Mouse (Mus musculus): ENCODE results near the gene Gas2l2. TPM values are rescaled to one million over a fixed set of nuclear protein-coding genes. Genes with fewer than 3 reads are reported as not detected.

Gene Gas2l2
- polyA plus RNA-seq (2012; rRNA removed) (0.03 and 0.04 TPM in 2 replicates), polyA plus RNA-seq (2014; fragmentation: Nextera tagmentation; extraction: Ambion mirVana) (not detected in 2 replicates)

DNA sequence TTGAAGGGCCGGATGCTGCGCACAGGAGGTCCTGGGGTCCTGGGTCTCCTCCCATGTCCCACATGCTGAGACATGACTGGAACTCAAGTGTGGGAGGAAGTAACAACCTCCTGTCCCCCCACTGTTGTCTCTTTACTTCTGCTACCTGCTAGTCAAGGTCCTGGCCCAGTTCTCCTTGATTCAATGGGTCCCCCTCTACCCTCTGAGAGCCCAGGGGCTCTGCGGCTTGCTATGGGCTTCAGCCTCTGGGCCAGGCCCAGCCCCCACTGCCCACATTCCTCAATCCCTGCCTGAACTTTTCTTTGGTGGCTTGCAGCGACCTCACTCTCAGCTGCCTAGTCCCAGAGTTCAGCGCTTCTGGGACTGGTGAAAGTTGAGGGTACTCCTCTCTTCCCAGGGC lies at the start of gene Gas2l2:
Gene Gas2l2 (minus strand): TSS at position 101 of the 400 bp plus-strand sequence.
- Histone ChIP-seq H3K27ac (replicated peaks; ENCODE audit: low read depth, low read length) (no peak within 1 kb of the TSS), H3K4me1 (ENCODE audit: control insufficient read depth, insufficient read depth, low read length) (no peaks in the 10 kb centered on the region), H3K27me3 (ENCODE audit: control insufficient read depth, insufficient read depth, low read length) (peaks cover 30% of the 10 kb centered on the region), H3K36me3 (ENCODE audit: control insufficient read depth, insufficient read depth, low read length) (no peaks in the 10 kb centered on the region), H3K4me3 (replicated peaks; ENCODE audit: low read length) (no peak within 1 kb of the TSS), H3K4me2 (replicated peaks; ENCODE audit: low read depth, low read length, severe bottlenecking) (no peak within 1 kb of the TSS), H3K9ac (ENCODE audit: low read depth, low read length, severe bottlenecking) (no peak within 1 kb of the TSS; the same call in 1 of the 2 replicates), H3K9me3 (ENCODE audit: control insufficient read depth, low read length) (no peaks in the 10 kb centered on the region)
- 54% methylated on average over 5 of the region's 5 CpGs for WGBS
- no peak for TF ChIP-seq POLR2A (IDR thresholded peaks at IDR 0.05; ENCODE audit: borderline replicate concordance, extremely low read depth, insufficient read depth, insufficient read length)
- no peak for DNase-seq (ENCODE audit: low spot score)
- no peak for ATAC-seq (ENCODE audit: low FRiP score, low read depth)

DNA sequence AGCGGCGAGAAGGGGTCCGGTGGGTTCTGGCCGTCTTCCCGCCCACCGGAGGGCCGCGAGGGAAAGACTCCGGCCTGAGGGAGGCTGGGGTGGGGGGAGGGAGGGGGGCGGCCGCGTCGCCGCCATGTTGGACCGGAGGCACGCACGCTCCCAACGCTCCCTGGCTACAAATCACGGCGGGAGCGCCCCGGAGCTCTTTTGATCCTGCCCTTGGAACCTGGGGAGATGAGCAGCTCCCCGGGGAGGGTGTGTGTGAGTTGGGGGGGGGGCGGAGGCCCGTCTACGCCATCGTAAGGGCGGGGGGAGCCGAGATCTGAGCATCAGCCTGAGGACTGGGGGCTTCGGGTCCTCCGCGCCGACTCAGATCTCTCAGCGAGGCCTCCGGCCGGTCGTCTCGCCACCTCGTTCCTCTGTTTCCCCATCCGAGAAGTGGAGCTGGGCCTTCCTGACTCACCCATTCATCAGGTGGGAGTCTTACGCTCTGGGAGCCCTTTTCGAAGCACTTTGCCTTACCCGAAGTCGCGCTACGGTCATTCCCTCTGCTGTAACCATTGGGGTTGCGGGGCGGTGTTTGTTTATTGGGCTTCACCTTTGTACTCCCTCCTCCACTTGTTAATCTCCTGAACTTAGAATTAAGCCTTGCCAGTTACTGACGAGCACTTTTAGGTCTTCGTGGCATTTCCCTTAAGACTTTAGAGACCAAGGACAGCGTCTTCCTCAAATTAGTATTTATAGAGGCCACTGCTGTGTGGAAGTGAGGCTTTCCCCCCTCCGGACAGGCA lies 44.2 kb upstream of the Gas2l2 start:
- H3K4me1 ChIP-seq (ENCODE audit: control insufficient read depth, insufficient read depth, low read length) = peaks cover 13% of the 10 kb centered on the region
- ATAC-seq (ENCODE audit: low FRiP score, low read depth) (peak; percentile 84), DNase-seq (ENCODE audit: low spot score) (peak; percentile 48)
- WGBS = under 1% methylated on average over 29 of the region's 52 CpGs
- H3K9ac ChIP-seq (ENCODE audit: low read depth, low read length, severe bottlenecking) = peak overlapping the region; percentile 81
- peak overlapping the region; percentile 80 for H3K4me2 ChIP-seq (replicated peaks; ENCODE audit: low read depth, low read length, severe bottlenecking)
- no peaks in the 10 kb centered on the region for H3K9me3 ChIP-seq (ENCODE audit: control insufficient read depth, low read length)
- H3K36me3 ChIP-seq (ENCODE audit: control insufficient read depth, insufficient read depth, low read length) = peaks cover 8% of the 10 kb centered on the region
- H3K27ac ChIP-seq (replicated peaks; ENCODE audit: low read depth, low read length) = peak overlapping the region; percentile 92
- peak overlapping the region; percentile 86 for H3K4me3 ChIP-seq (replicated peaks; ENCODE audit: low read length)
- H3K27me3 ChIP-seq (ENCODE audit: control insufficient read depth, insufficient read depth, low read length) = no peaks in the 10 kb centered on the region
- no peak for TF ChIP-seq POLR2A (IDR thresholded peaks at IDR 0.05; ENCODE audit: borderline replicate concordance, extremely low read depth, insufficient read depth, insufficient read length)

DNA sequence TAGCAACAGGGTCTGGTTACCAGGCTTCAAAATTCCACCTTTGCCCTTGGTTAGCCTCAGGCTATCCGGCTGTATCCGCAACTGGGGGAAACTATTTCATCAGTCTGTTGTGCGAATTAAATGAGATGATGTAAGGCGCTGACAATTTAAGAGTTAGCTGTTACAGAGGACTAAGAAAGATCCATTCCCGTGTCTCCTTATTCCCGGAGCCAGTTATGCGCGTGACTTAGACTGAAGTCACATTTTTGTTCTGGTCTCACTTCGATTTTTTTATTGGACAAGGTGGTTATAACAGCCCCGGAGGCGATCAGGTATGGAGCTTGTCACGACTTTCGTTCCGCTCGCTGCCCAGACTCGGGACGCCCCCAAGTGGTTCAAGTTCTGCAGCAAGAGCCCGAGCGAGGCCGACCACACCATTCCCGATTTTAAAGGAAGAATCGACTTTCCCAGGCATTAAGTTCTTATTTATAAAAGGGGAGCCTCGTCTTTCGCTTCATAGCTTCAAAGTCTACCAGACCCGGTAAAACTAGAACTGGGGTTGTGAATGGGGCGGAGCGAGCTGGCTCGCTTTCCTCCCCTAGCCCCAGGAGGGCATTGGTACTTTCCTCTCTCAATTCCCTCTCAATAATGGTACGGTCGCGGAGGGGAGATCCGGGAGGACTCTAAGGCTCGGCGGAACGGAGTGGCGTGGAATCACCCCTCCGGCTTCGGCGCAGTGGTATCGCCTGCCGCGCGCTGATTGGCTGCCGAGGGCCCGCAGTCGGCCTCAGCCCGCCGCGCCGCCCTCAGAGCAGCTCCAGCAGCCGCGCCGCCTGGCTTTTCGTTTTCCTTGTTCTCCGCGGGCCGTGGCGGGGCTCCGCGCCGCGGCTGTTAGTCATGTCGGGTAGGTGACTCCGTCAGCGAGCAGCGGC lies 43.3 kb upstream of the Gas2l2 start, which contains the start of gene Taf15:
Gene Taf15 (plus strand): TSS at position 763 of the 911 bp plus-strand sequence.
- Histone ChIP-seq H3K4me1 (ENCODE audit: control insufficient read depth, insufficient read depth, low read length) (peaks cover 13% of the 10 kb centered on the region), H3K4me3 (replicated peaks; ENCODE audit: low read length) (peak within 1 kb of the TSS; percentile 86), H3K9me3 (ENCODE audit: control insufficient read depth, low read length) (no peaks in the 10 kb centered on the region), H3K9ac (ENCODE audit: low read depth, low read length, severe bottlenecking) (peak within 1 kb of the TSS; percentile 81), H3K27ac (replicated peaks; ENCODE audit: low read depth, low read length) (peak within 1 kb of the TSS; percentile 92), H3K36me3 (ENCODE audit: control insufficient read depth, insufficient read depth, low read length) (peaks cover 4% of the 10 kb centered on the region), H3K27me3 (ENCODE audit: control insufficient read depth, insufficient read depth, low read length) (no peaks in the 10 kb centered on the region), H3K4me2 (replicated peaks; ENCODE audit: low read depth, low read length, severe bottlenecking) (peak within 1 kb of the TSS; percentile 80)
- 1% methylated on average over 58 of the region's 66 CpGs for WGBS
- DNase-seq (ENCODE audit: low spot score) (peak; percentile 97), ATAC-seq (ENCODE audit: low FRiP score, low read depth) (peak; percentile 98)
- TF ChIP-seq POLR2A (IDR thresholded peaks at IDR 0.05; ENCODE audit: borderline replicate concordance, extremely low read depth, insufficient read depth, insufficient read length) = peak; percentile 82; the same call in 1 of the 2 replicates

- 68% methylated on average over 2 of the region's 2 CpGs for WGBS
- H3K27ac ChIP-seq (replicated peaks; ENCODE audit: low read depth, low read length) = no peak overlapping the region
- ATAC-seq (ENCODE audit: low FRiP score, low read depth) = no peak
- H3K9ac ChIP-seq (ENCODE audit: low read depth, low read length, severe bottlenecking) = no peak overlapping the region
- H3K27me3 ChIP-seq (ENCODE audit: control insufficient read depth, insufficient read depth, low read length) = no peaks in the 10 kb centered on the region
- H3K36me3 ChIP-seq (ENCODE audit: control insufficient read depth, insufficient read depth, low read length) = peaks cover 2% of the 10 kb centered on the region
- peak overlapping the region; percentile 60 for H3K4me2 ChIP-seq (replicated peaks; ENCODE audit: low read depth, low read length, severe bottlenecking)
- peak overlapping the region; percentile 86 for H3K4me3 ChIP-seq (replicated peaks; ENCODE audit: low read length)
- no peak for DNase-seq (ENCODE audit: low spot score)
- no peaks in the 10 kb centered on the region for H3K9me3 ChIP-seq (ENCODE audit: control insufficient read depth, low read length)
- no peak for TF ChIP-seq POLR2A (IDR thresholded peaks at IDR 0.05; ENCODE audit: borderline replicate concordance, extremely low read depth, insufficient read depth, insufficient read length)
- peaks cover 21% of the 10 kb centered on the region for H3K4me1 ChIP-seq (ENCODE audit: control insufficient read depth, insufficient read depth, low read length)
Observed at GRCm38 (mm10) chr11:83471766-83472165, 42.5 kb upstream of the Gas2l2 start.

- H3K27ac ChIP-seq (replicated peaks; ENCODE audit: low read depth, low read length) = no peak overlapping the region
- H3K36me3 ChIP-seq (ENCODE audit: control insufficient read depth, insufficient read depth, low read length) = no peaks in the 10 kb centered on the region
- H3K4me1 ChIP-seq (ENCODE audit: control insufficient read depth, insufficient read depth, low read length) = peaks cover 15% of the 10 kb centered on the region
- DNase-seq (ENCODE audit: low spot score) = no peak
- H3K4me2 ChIP-seq (replicated peaks; ENCODE audit: low read depth, low read length, severe bottlenecking) = no peak overlapping the region
- no peak for ATAC-seq (ENCODE audit: low FRiP score, low read depth)
- no peak overlapping the region for H3K4me3 ChIP-seq (replicated peaks; ENCODE audit: low read length)
- TF ChIP-seq POLR2A (IDR thresholded peaks at IDR 0.05; ENCODE audit: borderline replicate concordance, extremely low read depth, insufficient read depth, insufficient read length) = no peak
- WGBS = 90% methylated on average over 3 of the region's 3 CpGs
- no peaks in the 10 kb centered on the region for H3K27me3 ChIP-seq (ENCODE audit: control insufficient read depth, insufficient read depth, low read length)
- H3K9me3 ChIP-seq (ENCODE audit: control insufficient read depth, low read length) = no peaks in the 10 kb centered on the region
- H3K9ac ChIP-seq (ENCODE audit: low read depth, low read length, severe bottlenecking) = no peak overlapping the region
Observed at GRCm38 (mm10) chr11:83468765-83469164, 39.5 kb upstream of the Gas2l2 start.

Measured in limb, embryonic 14.5 days (tissue).